Mouse (Mus musculus): ENCODE results near the gene Pdss2. TPM values are rescaled to one million over a fixed set of nuclear protein-coding genes. Genes with fewer than 3 reads are reported as not detected.

Gene Pdss2
- polyA plus RNA-seq, 1 experiment from 2014 or later: 16.6 TPM

- Histone ChIP-seq H3K4me3 (ENCODE audit: low read depth, low read length) (no peak overlapping the region), H3K36me3 (ENCODE audit: control insufficient read depth, insufficient read depth, low read length) (no peaks in the 10 kb centered on the region), H3K9ac (ENCODE audit: low read length) (no peak overlapping the region), H3K27me3 (ENCODE audit: control insufficient read depth, insufficient read depth, low read length) (no peaks in the 10 kb centered on the region), H3K4me2 (no peak overlapping the region), H3K4me1 (ENCODE audit: control insufficient read depth, insufficient read depth, low read length) (no peaks in the 10 kb centered on the region), H3K9me3 (ENCODE audit: control insufficient read depth, low read length) (no peaks in the 10 kb centered on the region), H3K27ac (ENCODE audit: low read depth, low read length) (no peak overlapping the region)
- no peak for ATAC-seq (ENCODE audit: low FRiP score)
- 85% methylated on average over 2 of the region's 2 CpGs for WGBS
- DNase-seq (ENCODE audit: low spot score, missing footprints): peak; percentile 72
Measured at GRCm38 (mm10) chr10:43290638-43291230, 69.4 kb downstream of the Pdss2 start.

- Histone ChIP-seq H3K9me3 (ENCODE audit: control insufficient read depth, low read length) (no peaks in the 10 kb centered on the region), H3K4me2 (no peak overlapping the region), H3K4me3 (ENCODE audit: low read depth, low read length) (no peak overlapping the region), H3K9ac (ENCODE audit: low read length) (no peak overlapping the region), H3K4me1 (ENCODE audit: control insufficient read depth, insufficient read depth, low read length) (no peaks in the 10 kb centered on the region), H3K36me3 (ENCODE audit: control insufficient read depth, insufficient read depth, low read length) (no peaks in the 10 kb centered on the region), H3K27me3 (ENCODE audit: control insufficient read depth, insufficient read depth, low read length) (no peaks in the 10 kb centered on the region), H3K27ac (ENCODE audit: low read depth, low read length) (no peak overlapping the region)
- ATAC-seq (ENCODE audit: low FRiP score) (no peak), DNase-seq (ENCODE audit: low spot score, missing footprints) (no peak)
- WGBS: 95% methylated on average over 2 of the region's 2 CpGs
Measured at GRCm38 (mm10) chr10:43291333-43291736, 70.0 kb downstream of the Pdss2 start.

GRCm38 (mm10) chr10:43292454-43292853, 71.2 kb downstream of the Pdss2 start:
- Histone ChIP-seq H3K4me2 (no peak overlapping the region), H3K9me3 (ENCODE audit: control insufficient read depth, low read length) (no peaks in the 10 kb centered on the region), H3K4me3 (ENCODE audit: low read depth, low read length) (no peak overlapping the region), H3K27me3 (ENCODE audit: control insufficient read depth, insufficient read depth, low read length) (no peaks in the 10 kb centered on the region), H3K4me1 (ENCODE audit: control insufficient read depth, insufficient read depth, low read length) (no peaks in the 10 kb centered on the region), H3K9ac (ENCODE audit: low read length) (no peak overlapping the region), H3K36me3 (ENCODE audit: control insufficient read depth, insufficient read depth, low read length) (no peaks in the 10 kb centered on the region), H3K27ac (ENCODE audit: low read depth, low read length) (no peak overlapping the region)
- WGBS: 74% methylated on average over 4 of the region's 4 CpGs
- DNase-seq (ENCODE audit: low spot score, missing footprints) (peak; percentile 76), ATAC-seq (ENCODE audit: low FRiP score) (no peak)

GRCm38 (mm10) chr10:43294331-43294730, 73.0 kb downstream of the Pdss2 start:
- no peak overlapping the region for H3K4me3 ChIP-seq (ENCODE audit: low read depth, low read length)
- DNase-seq (ENCODE audit: low spot score, missing footprints): peak; percentile 17

GRCm38 (mm10) chr10:43308105-43308810, 87.0 kb downstream of the Pdss2 start:
- DNase-seq (ENCODE audit: low spot score, missing footprints) (no peak), ATAC-seq (ENCODE audit: low FRiP score) (no peak)
- H3K4me1 ChIP-seq (ENCODE audit: control insufficient read depth, insufficient read depth, low read length): no peaks in the 10 kb centered on the region
- H3K4me2 ChIP-seq: no peak overlapping the region
- no peak overlapping the region for H3K4me3 ChIP-seq (ENCODE audit: low read depth, low read length)
- 77% methylated on average over 5 of the region's 5 CpGs for WGBS
- no peaks in the 10 kb centered on the region for H3K9me3 ChIP-seq (ENCODE audit: control insufficient read depth, low read length)
- H3K27ac ChIP-seq (ENCODE audit: low read depth, low read length): no peak overlapping the region
- no peak overlapping the region for H3K9ac ChIP-seq (ENCODE audit: low read length)
- no peaks in the 10 kb centered on the region for H3K27me3 ChIP-seq (ENCODE audit: control insufficient read depth, insufficient read depth, low read length)
- no peaks in the 10 kb centered on the region for H3K36me3 ChIP-seq (ENCODE audit: control insufficient read depth, insufficient read depth, low read length)

More at GRCm38 (mm10) chr10:43294331-43294730, 73.0 kb downstream of the Pdss2 start:
- no peak overlapping the region for H3K9ac ChIP-seq (ENCODE audit: low read length)
- H3K9me3 ChIP-seq (ENCODE audit: control insufficient read depth, low read length): no peaks in the 10 kb centered on the region
- no peaks in the 10 kb centered on the region for H3K27me3 ChIP-seq (ENCODE audit: control insufficient read depth, insufficient read depth, low read length)
- no peak overlapping the region for H3K4me2 ChIP-seq
- H3K4me1 ChIP-seq (ENCODE audit: control insufficient read depth, insufficient read depth, low read length): no peaks in the 10 kb centered on the region
- no peak overlapping the region for H3K27ac ChIP-seq (ENCODE audit: low read depth, low read length)
- no peaks in the 10 kb centered on the region for H3K36me3 ChIP-seq (ENCODE audit: control insufficient read depth, insufficient read depth, low read length)
- ATAC-seq (ENCODE audit: low FRiP score): no peak
- 78% methylated on average over 4 of the region's 4 CpGs for WGBS

GRCm38 (mm10) chr10:43310781-43311392, 89.6 kb downstream of the Pdss2 start:
- Histone ChIP-seq H3K4me2 (no peak overlapping the region), H3K27ac (ENCODE audit: low read depth, low read length) (no peak overlapping the region), H3K9ac (ENCODE audit: low read length) (no peak overlapping the region), H3K4me1 (ENCODE audit: control insufficient read depth, insufficient read depth, low read length) (no peaks in the 10 kb centered on the region), H3K27me3 (ENCODE audit: control insufficient read depth, insufficient read depth, low read length) (no peaks in the 10 kb centered on the region), H3K36me3 (ENCODE audit: control insufficient read depth, insufficient read depth, low read length) (no peaks in the 10 kb centered on the region), H3K4me3 (ENCODE audit: low read depth, low read length) (no peak overlapping the region), H3K9me3 (ENCODE audit: control insufficient read depth, low read length) (no peaks in the 10 kb centered on the region)
- WGBS: 70% methylated on average over 10 of the region's 10 CpGs
- DNase-seq (ENCODE audit: low spot score, missing footprints): no peak
- ATAC-seq (ENCODE audit: low FRiP score): no peak

- Histone ChIP-seq H3K9me3 (ENCODE audit: control insufficient read depth, low read length) (no peaks in the 10 kb centered on the region), H3K4me3 (ENCODE audit: low read depth, low read length) (no peak overlapping the region), H3K36me3 (ENCODE audit: control insufficient read depth, insufficient read depth, low read length) (no peaks in the 10 kb centered on the region), H3K27ac (ENCODE audit: low read depth, low read length) (no peak overlapping the region), H3K27me3 (ENCODE audit: control insufficient read depth, insufficient read depth, low read length) (no peaks in the 10 kb centered on the region), H3K4me1 (ENCODE audit: control insufficient read depth, insufficient read depth, low read length) (no peaks in the 10 kb centered on the region), H3K4me2 (no peak overlapping the region), H3K9ac (ENCODE audit: low read length) (no peak overlapping the region)
- DNase-seq (ENCODE audit: low spot score, missing footprints) (no peak), ATAC-seq (ENCODE audit: low FRiP score) (no peak)
- WGBS: 88% methylated on average over 2 of the region's 2 CpGs
Measured at GRCm38 (mm10) chr10:43312211-43312610, 90.9 kb downstream of the Pdss2 start.

GRCm38 (mm10) chr10:43312658-43313417, 91.6 kb downstream of the Pdss2 start:
- H3K4me1 ChIP-seq (ENCODE audit: control insufficient read depth, insufficient read depth, low read length): no peaks in the 10 kb centered on the region
- H3K9ac ChIP-seq (ENCODE audit: low read length): no peak overlapping the region
- WGBS: 77% methylated on average over 7 of the region's 7 CpGs
- ATAC-seq (ENCODE audit: low FRiP score): no peak
- no peaks in the 10 kb centered on the region for H3K36me3 ChIP-seq (ENCODE audit: control insufficient read depth, insufficient read depth, low read length)
- H3K9me3 ChIP-seq (ENCODE audit: control insufficient read depth, low read length): no peaks in the 10 kb centered on the region
- no peak overlapping the region for H3K27ac ChIP-seq (ENCODE audit: low read depth, low read length)
- no peak overlapping the region for H3K4me3 ChIP-seq (ENCODE audit: low read depth, low read length)
- H3K27me3 ChIP-seq (ENCODE audit: control insufficient read depth, insufficient read depth, low read length): no peaks in the 10 kb centered on the region
- no peak overlapping the region for H3K4me2 ChIP-seq
- no peak for DNase-seq (ENCODE audit: low spot score, missing footprints)

- H3K27ac ChIP-seq (ENCODE audit: low read depth, low read length): no peak overlapping the region
- DNase-seq (ENCODE audit: low spot score, missing footprints): no peak
- no peaks in the 10 kb centered on the region for H3K9me3 ChIP-seq (ENCODE audit: control insufficient read depth, low read length)
- H3K4me1 ChIP-seq (ENCODE audit: control insufficient read depth, insufficient read depth, low read length): no peaks in the 10 kb centered on the region
- no peak for ATAC-seq (ENCODE audit: low FRiP score)
- H3K36me3 ChIP-seq (ENCODE audit: control insufficient read depth, insufficient read depth, low read length): no peaks in the 10 kb centered on the region
- no peak overlapping the region for H3K4me2 ChIP-seq
- no peak overlapping the region for H3K4me3 ChIP-seq (ENCODE audit: low read depth, low read length)
- no peaks in the 10 kb centered on the region for H3K27me3 ChIP-seq (ENCODE audit: control insufficient read depth, insufficient read depth, low read length)
- no peak overlapping the region for H3K9ac ChIP-seq (ENCODE audit: low read length)
Measured at GRCm38 (mm10) chr10:43315228-43315627, 93.9 kb downstream of the Pdss2 start.

All from midbrain, embryonic 11.5 days (tissue).